Mouse (Mus musculus): ENCODE data around the gene Zcchc4. TPM values are rescaled to one million over a fixed set of nuclear protein-coding genes. Genes with fewer than 3 reads are reported as not detected.
"Not testable (repeated sequence)": the region's sequence is repeated elsewhere in the genome, so short reads cannot be mapped to it uniquely, and the experiment has no call there.

Gene Zcchc4
- polyA plus RNA-seq, 1 experiment = 5.2 TPM

GRCm38 (mm10) chr5:52776466-52777354 lies 1.5 kb downstream of the Zcchc4 start:
- not testable (repeated sequence) for H3K4me3 ChIP-seq (ENCODE audit: insufficient read depth, low read depth, low read length); H3K4me1 ChIP-seq (ENCODE audit: control insufficient read depth, insufficient read depth, insufficient read length, low read length); H3K27ac ChIP-seq (replicated peaks; ENCODE audit: low read depth, low read length)

DNA sequence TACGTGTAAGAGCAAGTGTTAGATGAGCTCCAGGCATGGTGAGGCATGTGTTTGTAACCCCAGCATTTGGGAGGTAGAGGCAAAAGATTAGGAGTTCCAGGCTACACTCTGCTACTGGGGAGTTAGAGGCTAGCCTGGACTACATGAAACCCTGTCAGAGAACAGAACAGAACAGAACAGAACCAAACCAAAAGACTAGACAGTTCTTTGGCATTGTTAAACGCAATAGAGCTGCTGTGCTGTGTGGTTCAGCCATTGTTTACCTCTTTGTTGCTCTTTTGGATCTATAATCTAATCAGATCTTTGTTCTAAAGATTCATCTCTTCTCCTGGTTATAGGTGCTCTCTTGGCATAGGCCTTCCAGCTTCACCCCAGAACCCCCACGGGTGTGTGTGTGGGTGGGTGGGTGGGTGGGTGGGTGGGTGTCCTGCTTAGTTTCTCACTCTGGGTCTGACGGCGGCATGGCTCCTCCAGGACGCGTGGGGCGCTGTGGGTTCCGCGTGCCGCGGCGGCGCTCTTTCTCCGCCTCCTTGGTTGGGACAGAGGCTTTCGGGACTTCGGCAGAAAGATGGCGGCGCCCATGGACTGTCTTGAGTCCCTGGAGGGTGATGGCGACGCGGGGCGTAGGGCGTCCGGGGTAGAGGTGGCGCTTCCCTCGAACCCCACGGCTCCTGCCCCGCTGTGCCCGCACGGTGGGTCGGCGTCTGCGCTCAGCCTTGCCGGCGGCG lies 7.5 kb downstream of the Zcchc4 start:
- peak overlapping the region; percentile 100 for H3K4me3 ChIP-seq (ENCODE audit: insufficient read depth, low read depth, low read length)
- H3K4me1 ChIP-seq (ENCODE audit: control insufficient read depth, insufficient read depth, insufficient read length, low read length) = peaks cover 2% of the 10 kb centered on the region; the same call in 1 of the 2 replicates
- H3K27ac ChIP-seq (replicated peaks; ENCODE audit: low read depth, low read length) = peak overlapping the region; percentile 84

DNA sequence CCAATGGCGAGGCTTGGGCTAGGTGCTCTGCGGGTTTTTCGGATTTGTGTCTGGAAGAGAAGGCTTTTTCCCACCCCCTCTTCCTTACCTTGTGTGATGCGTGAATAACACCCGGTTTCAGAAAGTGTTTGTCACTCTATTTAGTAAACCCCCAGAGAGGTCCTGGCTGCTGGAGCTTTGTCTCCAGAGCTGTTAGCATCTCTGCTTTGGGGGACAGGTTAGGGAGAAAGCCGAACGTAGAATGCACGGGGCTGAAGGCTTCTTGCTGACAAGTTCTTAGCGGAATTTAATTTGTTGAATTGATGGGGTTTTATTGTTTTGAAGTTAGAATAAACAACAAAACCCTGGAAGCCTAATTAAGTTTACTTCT lies 8.0 kb downstream of the Zcchc4 start:
- peaks cover 2% of the 10 kb centered on the region; the same call in 1 of the 2 replicates for H3K4me1 ChIP-seq (ENCODE audit: control insufficient read depth, insufficient read depth, insufficient read length, low read length)
- peak overlapping the region; percentile 84 for H3K27ac ChIP-seq (replicated peaks; ENCODE audit: low read depth, low read length)
- peak overlapping the region; percentile 100 for H3K4me3 ChIP-seq (ENCODE audit: insufficient read depth, low read depth, low read length)

- Histone ChIP-seq H3K4me1 (ENCODE audit: control insufficient read depth, insufficient read depth, insufficient read length, low read length) (peaks cover 2% of the 10 kb centered on the region; the same call in 1 of the 2 replicates), H3K4me3 (ENCODE audit: insufficient read depth, low read depth, low read length) (no peak overlapping the region), H3K27ac (replicated peaks; ENCODE audit: low read depth, low read length) (no peak overlapping the region)
These were observed 8.7 kb downstream of the Zcchc4 start for GRCm38 (mm10) chr5:52783957-52784356.

- no peak overlapping the region for H3K4me3 ChIP-seq (ENCODE audit: insufficient read depth, low read depth, low read length)
- H3K4me1 ChIP-seq (ENCODE audit: control insufficient read depth, insufficient read depth, insufficient read length, low read length) = peaks cover 2% of the 10 kb centered on the region; the same call in 1 of the 2 replicates
- no peak overlapping the region for H3K27ac ChIP-seq (replicated peaks; ENCODE audit: low read depth, low read length)
These were observed 11.5 kb downstream of the Zcchc4 start for GRCm38 (mm10) chr5:52786556-52787322.

DNA sequence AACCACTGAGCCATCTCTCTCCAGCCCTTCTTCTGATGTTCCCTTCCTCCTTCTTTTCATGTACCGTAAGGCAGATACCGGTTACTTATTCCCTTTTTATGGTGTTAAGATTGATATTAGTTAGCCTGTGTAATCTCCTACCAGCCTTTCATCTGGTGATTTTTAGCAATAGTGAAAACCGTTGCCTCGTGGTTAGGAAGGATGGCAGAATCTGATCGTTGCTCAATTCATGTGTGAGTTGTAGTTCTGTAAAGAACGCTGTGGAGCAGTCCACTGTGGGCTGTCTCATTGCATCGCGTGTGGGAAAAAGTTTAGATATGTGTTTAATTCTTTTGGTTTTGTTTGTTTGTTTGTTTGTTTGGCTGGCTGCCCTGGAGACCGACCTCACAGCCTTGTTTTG lies 18.0 kb downstream of the Zcchc4 start:
- Histone ChIP-seq H3K27ac (replicated peaks; ENCODE audit: low read depth, low read length) (no peak overlapping the region), H3K4me1 (ENCODE audit: control insufficient read depth, insufficient read depth, insufficient read length, low read length) (no peaks in the 10 kb centered on the region), H3K4me3 (ENCODE audit: insufficient read depth, low read depth, low read length) (no peak overlapping the region)

DNA sequence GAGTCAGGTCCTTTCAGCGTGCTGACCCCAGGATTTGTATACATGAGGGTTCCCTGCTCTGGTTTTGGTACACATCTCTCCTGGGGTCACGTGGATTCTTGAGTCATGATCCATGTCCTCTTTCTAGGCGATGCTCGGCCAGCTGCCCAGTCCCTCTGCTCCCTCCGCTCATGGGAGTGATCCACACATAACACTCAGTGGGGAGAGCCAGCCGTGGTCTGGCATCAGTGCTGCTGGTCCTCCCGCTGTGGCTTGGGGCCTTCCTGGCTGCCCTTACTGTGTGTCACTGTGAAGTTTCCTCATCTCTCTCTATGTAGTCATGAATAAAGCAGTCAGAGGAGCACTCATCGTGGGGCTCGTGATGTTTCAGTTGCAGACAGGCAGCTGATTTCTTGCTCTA lies 18.9 kb downstream of the Zcchc4 start:
- no peaks in the 10 kb centered on the region for H3K4me1 ChIP-seq (ENCODE audit: control insufficient read depth, insufficient read depth, insufficient read length, low read length)
- no peak overlapping the region for H3K27ac ChIP-seq (replicated peaks; ENCODE audit: low read depth, low read length)
- H3K4me3 ChIP-seq (ENCODE audit: insufficient read depth, low read depth, low read length) = no peak overlapping the region

- H3K4me1 ChIP-seq (ENCODE audit: control insufficient read depth, insufficient read depth, insufficient read length, low read length) = no peaks in the 10 kb centered on the region
- no peak overlapping the region for H3K27ac ChIP-seq (replicated peaks; ENCODE audit: low read depth, low read length)
- no peak overlapping the region for H3K4me3 ChIP-seq (ENCODE audit: insufficient read depth, low read depth, low read length)
These were observed 24.2 kb downstream of the Zcchc4 start for GRCm38 (mm10) chr5:52799274-52799985.

DNA sequence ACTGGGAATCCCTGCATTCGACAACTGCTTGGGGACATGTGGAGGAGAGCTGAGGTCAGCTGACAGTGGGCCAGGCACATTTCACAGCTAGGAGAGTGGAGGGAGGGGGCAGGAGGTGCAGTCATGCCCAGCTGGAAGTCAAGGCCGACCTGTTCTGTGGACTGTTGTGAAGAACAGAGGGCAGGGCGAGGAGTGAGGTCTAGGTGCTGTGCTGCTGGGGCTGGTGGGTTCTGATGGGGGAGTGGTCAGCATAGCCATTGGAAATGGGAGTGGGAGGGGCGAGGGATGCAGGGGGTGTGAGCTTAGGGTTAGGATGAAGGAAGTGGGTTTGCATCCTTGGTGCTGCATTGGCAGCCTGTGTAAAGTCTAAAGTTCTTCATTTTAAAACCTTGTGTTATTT lies 30.6 kb downstream of the Zcchc4 start:
- no peak overlapping the region for H3K4me3 ChIP-seq (ENCODE audit: insufficient read depth, low read depth, low read length)
- H3K4me1 ChIP-seq (ENCODE audit: control insufficient read depth, insufficient read depth, insufficient read length, low read length) = no peaks in the 10 kb centered on the region
- no peak overlapping the region for H3K27ac ChIP-seq (replicated peaks; ENCODE audit: low read depth, low read length)

- no peak overlapping the region for H3K27ac ChIP-seq (replicated peaks; ENCODE audit: low read depth, low read length)
- H3K4me1 ChIP-seq (ENCODE audit: control insufficient read depth, insufficient read depth, insufficient read length, low read length) = no peaks in the 10 kb centered on the region
- no peak overlapping the region for H3K4me3 ChIP-seq (ENCODE audit: insufficient read depth, low read depth, low read length)
These were observed 31.1 kb downstream of the Zcchc4 start for GRCm38 (mm10) chr5:52806349-52806748.

DNA sequence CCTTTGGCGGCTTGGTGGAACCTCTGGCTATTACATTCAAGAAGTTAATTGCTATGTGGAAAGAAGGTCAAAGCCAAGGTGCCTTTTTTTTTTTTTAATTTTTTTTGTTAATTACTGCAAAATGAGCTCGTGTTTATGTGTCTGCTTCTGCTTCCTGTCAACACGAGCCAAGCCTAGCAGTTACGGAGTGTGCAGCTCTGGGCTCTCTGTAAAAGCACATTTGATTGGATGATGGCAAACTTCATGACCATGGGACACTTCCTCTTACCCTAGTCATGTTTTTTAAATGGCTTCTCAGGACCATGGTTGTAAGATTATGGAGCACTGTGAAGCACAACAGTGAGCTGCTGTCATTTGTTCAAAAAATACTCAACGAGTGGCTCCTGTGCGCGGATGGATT lies 31.8 kb downstream of the Zcchc4 start:
- Histone ChIP-seq H3K4me1 (ENCODE audit: control insufficient read depth, insufficient read depth, insufficient read length, low read length) (no peaks in the 10 kb centered on the region), H3K27ac (replicated peaks; ENCODE audit: low read depth, low read length) (no peak overlapping the region), H3K4me3 (ENCODE audit: insufficient read depth, low read depth, low read length) (no peak overlapping the region)

GRCm38 (mm10) chr5:52810446-52810845 lies 35.2 kb downstream of the Zcchc4 start:
- Histone ChIP-seq H3K27ac (replicated peaks; ENCODE audit: low read depth, low read length) (no peak overlapping the region), H3K4me1 (ENCODE audit: control insufficient read depth, insufficient read depth, insufficient read length, low read length) (no peaks in the 10 kb centered on the region), H3K4me3 (ENCODE audit: insufficient read depth, low read depth, low read length) (no peak overlapping the region)

DNA sequence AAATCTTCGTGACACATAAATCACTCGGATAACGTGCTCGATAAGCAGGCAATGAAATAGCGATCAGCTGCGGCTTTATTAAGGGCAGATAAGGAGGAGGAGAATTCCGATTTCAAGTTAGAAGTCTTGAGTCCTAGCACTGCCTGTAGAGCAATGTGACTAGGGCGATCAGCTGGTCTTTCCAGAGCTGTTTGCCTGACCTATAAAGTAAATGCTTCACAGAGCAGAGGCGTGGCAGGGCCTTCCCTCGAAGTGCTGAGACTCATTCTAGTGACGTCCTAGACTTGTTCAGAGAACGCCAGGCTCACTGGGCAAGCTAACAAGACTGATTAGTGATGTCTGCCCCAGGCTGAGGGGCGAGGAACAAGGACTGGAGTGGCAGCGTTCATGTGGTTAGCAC lies 35.8 kb downstream of the Zcchc4 start:
- H3K4me3 ChIP-seq (ENCODE audit: insufficient read depth, low read depth, low read length) = no peak overlapping the region
- H3K27ac ChIP-seq (replicated peaks; ENCODE audit: low read depth, low read length) = no peak overlapping the region
- H3K4me1 ChIP-seq (ENCODE audit: control insufficient read depth, insufficient read depth, insufficient read length, low read length) = no peaks in the 10 kb centered on the region

GRCm38 (mm10) chr5:52812456-52812855 lies 37.2 kb downstream of the Zcchc4 start:
- no peaks in the 10 kb centered on the region for H3K4me1 ChIP-seq (ENCODE audit: control insufficient read depth, insufficient read depth, insufficient read length, low read length)
- H3K27ac ChIP-seq (replicated peaks; ENCODE audit: low read depth, low read length) = no peak overlapping the region
- no peak overlapping the region for H3K4me3 ChIP-seq (ENCODE audit: insufficient read depth, low read depth, low read length)

DNA sequence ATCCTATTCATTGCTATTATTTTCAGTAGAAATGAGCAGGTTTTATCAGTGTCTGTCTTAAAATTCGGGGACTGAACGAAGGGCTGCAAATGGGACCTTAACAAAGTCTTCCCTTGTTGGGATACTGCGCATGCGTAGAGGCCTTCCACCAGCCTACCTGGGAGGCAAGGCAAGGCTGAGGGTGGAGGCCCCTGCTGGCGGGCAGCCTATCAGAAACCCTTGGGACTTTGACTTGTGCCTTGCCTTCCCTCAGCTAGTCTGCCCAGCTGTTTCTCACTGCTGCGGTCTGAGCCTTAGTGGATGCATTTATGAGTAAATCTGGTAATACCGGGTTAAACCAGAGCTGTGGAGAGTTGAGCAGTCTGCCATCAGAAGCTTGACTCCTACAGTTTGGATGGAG lies 38.1 kb downstream of the Zcchc4 start:
- no peaks in the 10 kb centered on the region for H3K4me1 ChIP-seq (ENCODE audit: control insufficient read depth, insufficient read depth, insufficient read length, low read length)
- H3K27ac ChIP-seq (replicated peaks; ENCODE audit: low read depth, low read length) = no peak overlapping the region
- no peak overlapping the region for H3K4me3 ChIP-seq (ENCODE audit: insufficient read depth, low read depth, low read length)
